Mouse (Mus musculus): Measurements from ENCODE around the gene Rnpep.

- no peak for TF ChIP-seq CTCF (conservative IDR thresholded peaks at IDR 0.05; ENCODE audit: low read length)
- TF ChIP-seq NANOG (IDR thresholded peaks at IDR 0.05; ENCODE audit: borderline replicate concordance, low read length) = no peak
- no peak for TF ChIP-seq POU5F1 (IDR thresholded peaks at IDR 0.05; ENCODE audit: borderline replicate concordance, low read length)
These were observed 46.6 kb downstream of the Rnpep start for GRCm38 (mm10) chr1:135237131-135237851.
